Comparison of ENCODE assay signal across 9 mouse cellular contexts in the genomic region with DNA sequence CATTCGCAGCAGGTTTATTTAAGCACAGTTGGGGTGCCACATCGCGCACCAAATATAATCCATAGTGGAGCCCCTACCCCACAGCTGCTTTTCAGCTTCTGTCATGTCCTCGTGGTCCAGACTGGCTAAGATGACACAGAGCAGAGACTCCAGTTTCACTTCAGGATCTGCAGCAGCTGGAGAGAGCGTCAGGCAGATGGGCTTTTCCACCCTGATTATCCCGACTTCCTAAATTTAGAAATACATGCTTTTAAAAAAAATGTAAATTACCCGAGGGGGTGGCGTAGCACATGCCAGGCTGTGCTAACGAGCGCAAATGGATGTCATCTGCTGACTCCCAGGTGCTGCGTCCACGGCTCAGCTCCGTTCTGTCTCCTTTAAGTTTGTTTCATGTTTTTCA. TPM values are rescaled to one million over a fixed set of nuclear protein-coding genes. Genes with fewer than 3 reads are reported as not detected.
A peak's percentile ranks its signal among the peaks of the same experiment; 100 is the strongest.
DNase-seq lines count a peak whose midpoint lies in the region; ATAC-seq lines count a peak whose summit lies in the region.
"Had no signal": no experiment of that assay in that cellular context is flagged by ENCODE, and none has a peak within 500 bp of the region (broad histone marks: within the 10 kb centered on the region; RNA-seq: fewer than 3 reads in every experiment).

No protein-coding gene starts in this region.

- no peaks in the 10 kb centered on the region for H3K36me3 ChIP-seq in heart, embryonic 11.5 days (ENCODE audit: control insufficient read depth, insufficient read depth, low read length)
- H3K36me3 ChIP-seq in embryonic facial prominence, embryonic 14.5 days (ENCODE audit: control insufficient read depth, insufficient read depth, low read length), result no peaks in the 10 kb centered on the region
- H3K36me3 ChIP-seq in neural tube, embryonic 13.5 days, result no peaks in the 10 kb centered on the region

- DNase-seq in heart, postnatal 25 days (ENCODE audit: low spot score), result no peak
- peak; percentile 66 for DNase-seq in embryonic facial prominence, embryonic 14.5 days (ENCODE audit: low spot score)
- DNase-seq in layer of hippocampus, postnatal 10 days (ENCODE audit: low spot score in 2 of 2), result peak; percentile 37 to 40
- no peak for DNase-seq in adrenal gland, postnatal 10 days
- DNase-seq: B cell, adult 2 months had no signal

- no peak for ATAC-seq in heart, embryonic 11.5 days (replicated peaks; ENCODE audit: insufficient number of reproducible peaks, low FRiP score, low TSS enrichment)
- peak; percentile 76 for ATAC-seq in embryonic facial prominence, embryonic 14.5 days (ENCODE audit: low read depth)
- peak; percentile 47; the same call in 1 of the 2 replicates for ATAC-seq in neural tube, embryonic 13.5 days (ENCODE audit: low read depth)
- ATAC-seq in megakaryocyte, adult 5-6 weeks (ENCODE audit: poor library complexity, severe bottlenecking), result no peak
- ATAC-seq in megakaryocyte progenitor cell, adult 5-6 weeks (replicated peaks; ENCODE audit: poor library complexity), result no peak

- no peak overlapping the region for H3K27ac ChIP-seq in heart, embryonic 11.5 days (ENCODE audit: low read depth, low read length)
- H3K27ac ChIP-seq in embryonic facial prominence, embryonic 14.5 days (replicated peaks; ENCODE audit: low read depth, low read length), result no peak overlapping the region
- H3K27ac ChIP-seq in neural tube, embryonic 13.5 days (replicated peaks), result peak overlapping the region; percentile 14; the same call in 1 of the 2 replicates

- H3K4me3 ChIP-seq in heart, embryonic 11.5 days (ENCODE audit: low read depth, low read length), result no peak overlapping the region
- H3K4me3 ChIP-seq in embryonic facial prominence, embryonic 14.5 days (ENCODE audit: low read depth, low read length), result no peak overlapping the region
- no peak overlapping the region for H3K4me3 ChIP-seq in neural tube, embryonic 13.5 days

- whole genome bisulfite sequencing in heart, embryonic 11.5 days (ENCODE audit: insufficient replicate concordance), result 56% methylated on average over 13 of the region's 13 CpGs
- 33% methylated on average over 13 of the region's 13 CpGs for WGBS in embryonic facial prominence, embryonic 14.5 days
- 50% methylated on average over 13 of the region's 13 CpGs for WGBS in neural tube, embryonic 13.5 days

- intact Hi-C loops in heart, postnatal 25 days (cut with DNase I), result no loop called here

- no peaks in the 10 kb centered on the region for H3K9me3 ChIP-seq in heart, embryonic 11.5 days (replicated peaks; ENCODE audit: control insufficient read depth, low read length)
- no peaks in the 10 kb centered on the region for H3K9me3 ChIP-seq in embryonic facial prominence, embryonic 14.5 days (ENCODE audit: control insufficient read depth, low read length)
- H3K9me3 ChIP-seq in neural tube, embryonic 13.5 days, result no peaks in the 10 kb centered on the region

- no peaks in the 10 kb centered on the region for H3K4me1 ChIP-seq in heart, embryonic 11.5 days (ENCODE audit: control insufficient read depth, insufficient read depth, low read length)
- no peaks in the 10 kb centered on the region for H3K4me1 ChIP-seq in embryonic facial prominence, embryonic 14.5 days (ENCODE audit: control insufficient read depth, insufficient read depth, low read length)
- peaks cover 9% of the 10 kb centered on the region for H3K4me1 ChIP-seq in neural tube, embryonic 13.5 days (replicated peaks)

- no peak overlapping the region for H3K9ac ChIP-seq in heart, embryonic 11.5 days (ENCODE audit: low read depth, low read length)
- H3K9ac ChIP-seq in embryonic facial prominence, embryonic 14.5 days (ENCODE audit: low read depth, low read length), result no peak overlapping the region
- H3K9ac ChIP-seq in neural tube, embryonic 13.5 days, result no peak overlapping the region

- no peaks in the 10 kb centered on the region for H3K27me3 ChIP-seq in heart, embryonic 11.5 days (ENCODE audit: control insufficient read depth, insufficient read depth, low read length)
- H3K27me3 ChIP-seq in embryonic facial prominence, embryonic 14.5 days (replicated peaks; ENCODE audit: control insufficient read depth, insufficient read depth, low read length), result no peaks in the 10 kb centered on the region
- no peaks in the 10 kb centered on the region for H3K27me3 ChIP-seq in neural tube, embryonic 13.5 days

- peak overlapping the region; percentile 17 for H3K4me2 ChIP-seq in heart, embryonic 11.5 days
- peak overlapping the region; percentile 35 for H3K4me2 ChIP-seq in embryonic facial prominence, embryonic 14.5 days (ENCODE audit: low read depth, low read length)
- H3K4me2 ChIP-seq in neural tube, embryonic 13.5 days, result peak overlapping the region; percentile 27

RNA-seq across cellular contexts. Expression of gene Igsf11, which starts 32.5 kb away (rescaled TPM):
- polyA plus RNA-seq in heart, embryonic 11.5 days (2014; fragmentation: Nextera tagmentation; extraction: Ambion mirVana), result 0.23 and 0.49 TPM in 2 replicates
- total RNA-seq in heart, postnatal 25 days (2021), result under 1 TPM; 0.47 to 0.53 TPM
- polyA plus RNA-seq in embryonic facial prominence, embryonic 14.5 days (2014; fragmentation: Nextera tagmentation; extraction: Ambion mirVana), result 0.83 and 0.89 TPM in 2 replicates
- 10 to 100 TPM; 26.1 to 27.7 TPM for total RNA-seq in layer of hippocampus, postnatal 10 days (2021)
- 4.3 and 5.5 TPM in 2 replicates for polyA plus RNA-seq in neural tube, embryonic 13.5 days (2015; fragmentation: Nextera tagmentation; extraction: Ambion mirVana)
- not detected in 2 replicates for total RNA-seq in megakaryocyte, adult 5-6 weeks (2015)
- not detected in 2 replicates for total RNA-seq in megakaryocyte, adult 5-6 weeks (2017)
- total RNA-seq in megakaryocyte progenitor cell, adult 5-6 weeks (2015), result not detected in 2 replicates
- not detected in 2 replicates for total RNA-seq in megakaryocyte progenitor cell, adult 5-6 weeks (2017)
- total RNA-seq in adrenal gland, postnatal 10 days (2021), result 10 to 100 TPM; 17.1 to 23.9 TPM

Comparison
In these comparisons a context has a peak if more than half of its experiments do, and no peak if none do; other contexts are left out.
1. ATAC-seq: peak in embryonic facial prominence, embryonic 14.5 days (single experiment) and neural tube, embryonic 13.5 days (single experiment); none in heart, embryonic 11.5 days (single experiment), megakaryocyte, adult 5-6 weeks (single experiment) and megakaryocyte progenitor cell, adult 5-6 weeks (single experiment).
2. DNase-seq: peak in embryonic facial prominence, embryonic 14.5 days (single experiment) and layer of hippocampus, postnatal 10 days (2 of 2); none in heart, postnatal 25 days (single experiment) and adrenal gland, postnatal 10 days (single experiment).
3. RNA of gene Igsf11, which starts 32.5 kb away (total RNA-seq): 26.1 to 27.7 TPM in layer of hippocampus, postnatal 10 days and 17.1 to 23.9 TPM in adrenal gland, postnatal 10 days; 0.47 to 0.53 TPM in heart, postnatal 25 days, not detected in megakaryocyte, adult 5-6 weeks and not detected in megakaryocyte progenitor cell, adult 5-6 weeks; every median in the first group is over 10 times any median in the second.
4. Peak in every context shown above with its lines, with median percentiles within 50 percentile points of each other: H3K4me2 ChIP-seq.